Mouse (Mus musculus): ENCODE measurements around the gene Fancc. TPM values are rescaled to one million over a fixed set of nuclear protein-coding genes. Genes with fewer than 3 reads are reported as not detected.

Fancc gene
- polyA plus RNA-seq, 1 experiment from 2014 or later: 17.8 TPM

- Histone ChIP-seq H3K4me1 (peaks cover 28% of the 10 kb centered on the region), H3K27me3 (replicated peaks) (no peaks in the 10 kb centered on the region), H3K27ac (peak overlapping the region; percentile 65), H3K36me3 (0 out of 2 replicates have a peak, but pooled peaks cover 4% of the 10 kb centered on the region), H3K4me3 (replicated peaks) (peak overlapping the region; percentile 13; the same call in 1 of the 2 replicates), H3K4me2 (peak overlapping the region; percentile 32; the same call in 1 of the 2 replicates), H3K9me3 (no peaks in the 10 kb centered on the region), H3K9ac (no peak overlapping the region)
- 72% methylated on average over 3 of the region's 3 CpGs for WGBS
- ATAC-seq (ENCODE audit: insufficient read depth, low FRiP score, low read depth): no peak
These were observed 252.7 kb downstream of the Fancc start for GRCm38 (mm10) chr13:63244425-63244824.

GRCm38 (mm10) chr13:63243586-63243985 is 253.5 kb downstream of the Fancc start:
- peak overlapping the region; percentile 11; the same call in 1 of the 2 replicates for H3K4me3 ChIP-seq (replicated peaks)
- no peaks in the 10 kb centered on the region for H3K27me3 ChIP-seq (replicated peaks)
- H3K9me3 ChIP-seq: no peaks in the 10 kb centered on the region
- H3K27ac ChIP-seq: peak overlapping the region; percentile 65
- H3K4me2 ChIP-seq: peak overlapping the region; percentile 27; the same call in 1 of the 2 replicates
- peaks cover 33% of the 10 kb centered on the region for H3K4me1 ChIP-seq
- 0 out of 2 replicates have a peak, but pooled peaks cover 4% of the 10 kb centered on the region for H3K36me3 ChIP-seq
- H3K9ac ChIP-seq: no peak overlapping the region
- WGBS: 70% methylated on average over 5 of the region's 5 CpGs
- no peak for ATAC-seq (ENCODE audit: insufficient read depth, low FRiP score, low read depth)

GRCm38 (mm10) chr13:63242401-63243192 is 254.5 kb downstream of the Fancc start:
- Histone ChIP-seq H3K27me3 (replicated peaks) (no peaks in the 10 kb centered on the region), H3K27ac (peak overlapping the region; percentile 66; the same call in 1 of the 2 replicates), H3K9ac (no peak overlapping the region), H3K36me3 (no peaks in the 10 kb centered on the region), H3K4me1 (peaks cover 34% of the 10 kb centered on the region), H3K4me2 (peak overlapping the region; percentile 67), H3K4me3 (replicated peaks) (peak overlapping the region; percentile 77), H3K9me3 (no peaks in the 10 kb centered on the region)
- 59% methylated on average over 10 of the region's 10 CpGs for WGBS
- ATAC-seq (ENCODE audit: insufficient read depth, low FRiP score, low read depth): no peak

GRCm38 (mm10) chr13:63241665-63242064 is 255.4 kb downstream of the Fancc start:
- 62% methylated on average over 3 of the region's 3 CpGs for WGBS
- Histone ChIP-seq H3K27me3 (replicated peaks) (no peaks in the 10 kb centered on the region), H3K9me3 (no peaks in the 10 kb centered on the region), H3K9ac (no peak overlapping the region), H3K4me2 (peak overlapping the region; percentile 67), H3K27ac (peak overlapping the region; percentile 66; the same call in 1 of the 2 replicates), H3K4me3 (replicated peaks) (peak overlapping the region; percentile 77), H3K36me3 (no peaks in the 10 kb centered on the region), H3K4me1 (peaks cover 32% of the 10 kb centered on the region)
- no peak for ATAC-seq (ENCODE audit: insufficient read depth, low FRiP score, low read depth)

GRCm38 (mm10) chr13:63240835-63241234 is 256.2 kb downstream of the Fancc start:
- 5% methylated on average over 5 of the region's 5 CpGs for WGBS
- Histone ChIP-seq H3K4me3 (replicated peaks) (peak overlapping the region; percentile 77), H3K9ac (peak overlapping the region; percentile 92; the same call in 1 of the 2 replicates), H3K4me1 (peaks cover 30% of the 10 kb centered on the region), H3K4me2 (peak overlapping the region; percentile 67), H3K9me3 (no peaks in the 10 kb centered on the region), H3K36me3 (no peaks in the 10 kb centered on the region), H3K27ac (peak overlapping the region; percentile 95), H3K27me3 (replicated peaks) (no peaks in the 10 kb centered on the region)
- ATAC-seq (ENCODE audit: insufficient read depth, low FRiP score, low read depth): no peak

- Histone ChIP-seq H3K27me3 (replicated peaks) (no peaks in the 10 kb centered on the region), H3K4me1 (peaks cover 32% of the 10 kb centered on the region), H3K9ac (peak overlapping the region; percentile 92), H3K27ac (peak overlapping the region; percentile 95), H3K9me3 (no peaks in the 10 kb centered on the region), H3K36me3 (no peaks in the 10 kb centered on the region), H3K4me2 (peak overlapping the region; percentile 67), H3K4me3 (replicated peaks) (peak overlapping the region; percentile 77)
- peak; percentile 84 for ATAC-seq (ENCODE audit: insufficient read depth, low FRiP score, low read depth)
- 0% methylated on average over 51 of the region's 51 CpGs for WGBS
These were observed 257.0 kb downstream of the Fancc start for GRCm38 (mm10) chr13:63239877-63240671.

GRCm38 (mm10) chr13:63239301-63239804 is 257.7 kb downstream of the Fancc start:
- peak; percentile 54 for ATAC-seq (ENCODE audit: insufficient read depth, low FRiP score, low read depth)
- 13% methylated on average over 11 of the region's 11 CpGs for WGBS
- Histone ChIP-seq H3K27me3 (replicated peaks) (no peaks in the 10 kb centered on the region), H3K9ac (peak overlapping the region; percentile 92; the same call in 1 of the 2 replicates), H3K4me2 (peak overlapping the region; percentile 67), H3K4me3 (replicated peaks) (peak overlapping the region; percentile 77), H3K4me1 (peaks cover 31% of the 10 kb centered on the region), H3K36me3 (no peaks in the 10 kb centered on the region), H3K27ac (peak overlapping the region; percentile 95), H3K9me3 (no peaks in the 10 kb centered on the region)

GRCm38 (mm10) chr13:63238045-63238444 is 259.0 kb downstream of the Fancc start:
- Histone ChIP-seq H3K4me3 (replicated peaks) (no peak overlapping the region), H3K9me3 (no peaks in the 10 kb centered on the region), H3K27ac (no peak overlapping the region), H3K27me3 (replicated peaks) (no peaks in the 10 kb centered on the region), H3K9ac (no peak overlapping the region), H3K4me2 (no peak overlapping the region), H3K4me1 (peaks cover 31% of the 10 kb centered on the region), H3K36me3 (no peaks in the 10 kb centered on the region)
- 81% methylated on average over 7 of the region's 7 CpGs for WGBS
- ATAC-seq (ENCODE audit: insufficient read depth, low FRiP score, low read depth): no peak

GRCm38 (mm10) chr13:63236159-63236893 is 260.8 kb downstream of the Fancc start:
- H3K27me3 ChIP-seq (replicated peaks): no peaks in the 10 kb centered on the region
- no peaks in the 10 kb centered on the region for H3K36me3 ChIP-seq
- H3K4me1 ChIP-seq: peaks cover 29% of the 10 kb centered on the region; the same call in 1 of the 2 replicates
- no peaks in the 10 kb centered on the region for H3K9me3 ChIP-seq
- no peak overlapping the region for H3K4me3 ChIP-seq (replicated peaks)
- H3K4me2 ChIP-seq: no peak overlapping the region
- no peak for ATAC-seq (ENCODE audit: insufficient read depth, low FRiP score, low read depth)
- H3K27ac ChIP-seq: peak overlapping the region; percentile 42
- 22% methylated on average over 5 of the region's 5 CpGs for WGBS
- H3K9ac ChIP-seq: no peak overlapping the region

GRCm38 (mm10) chr13:63235551-63235950 is 261.5 kb downstream of the Fancc start:
- Histone ChIP-seq H3K9me3 (no peaks in the 10 kb centered on the region), H3K4me1 (peaks cover 33% of the 10 kb centered on the region; the same call in 1 of the 2 replicates), H3K27ac (peak overlapping the region; percentile 42; the same call in 1 of the 2 replicates), H3K36me3 (no peaks in the 10 kb centered on the region), H3K4me3 (replicated peaks) (no peak overlapping the region), H3K4me2 (no peak overlapping the region), H3K9ac (no peak overlapping the region), H3K27me3 (replicated peaks) (no peaks in the 10 kb centered on the region)
- 77% methylated on average over 3 of the region's 3 CpGs for WGBS
- no peak for ATAC-seq (ENCODE audit: insufficient read depth, low FRiP score, low read depth)
